Mouse (Mus musculus) ES-Bruce4 (cell line): ENCODE data around the gene Apobec2.

Experiments used
- CTCF ChIP-seq: IDR thresholded peaks from one replicate; pipeline ENCODE4 v1.8.1; 2011; ENCODE audit warnings: low read depth, low read length
- POLR2A ChIP-seq: IDR thresholded peaks from one replicate; pipeline ENCODE4 v1.8.1; 2011; ENCODE audit warnings: low read length; ENCODE audit not compliant: insufficient read depth

DNA sequence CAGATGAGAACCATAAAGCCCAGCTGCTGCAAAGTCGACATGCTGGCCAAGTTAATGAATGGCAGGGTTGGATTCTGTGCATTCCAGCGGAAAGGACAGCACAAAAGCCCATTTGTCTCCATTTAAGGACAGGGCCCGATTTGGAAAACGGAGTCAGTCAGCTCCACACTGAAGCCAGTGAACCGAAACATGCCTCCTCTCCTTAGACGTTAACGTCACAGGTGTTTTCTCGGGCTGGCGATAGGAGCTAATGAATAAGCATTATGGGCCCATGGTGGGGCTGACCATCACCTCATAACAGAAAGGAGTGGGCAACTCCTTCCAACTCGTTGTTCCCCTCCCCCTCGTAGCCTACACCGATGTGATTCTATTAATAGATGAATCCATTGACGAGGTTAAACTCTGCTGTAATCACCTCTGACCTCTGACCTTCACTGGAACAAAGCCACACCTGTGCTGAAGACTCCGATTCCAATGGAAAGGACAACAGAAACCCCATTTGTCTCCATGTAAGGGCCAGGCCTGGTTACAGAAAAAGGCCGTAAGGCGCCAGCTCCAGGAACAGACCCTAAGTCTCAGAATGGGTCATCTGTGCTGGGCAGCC lies 10.9 kb upstream of the Apobec2 start:
- TF ChIP-seq CTCF (no peak), POLR2A (no peak)
